Mouse (Mus musculus) kidney, postnatal 10 days (tissue): Measurements from ENCODE around the gene Qrsl1.
"Not testable (repeated sequence)": the region's sequence is repeated elsewhere in the genome, so short reads cannot be mapped to it uniquely, and the experiment has no call there.

ENCODE experiments used
- DNase-seq: peaks from one replicate; pipeline ENCODE4 v3.0.0; 2021; ENCODE audit warnings: mixed read lengths

Qrsl1 gene

GRCm38 (mm10) chr10:43901578-43902194, at the start of gene Qrsl1, which contains the start of gene Rtn4ip1:
Gene Qrsl1 (minus strand): TSS chr10:43901745.
Gene Rtn4ip1 (plus strand): TSS chr10:43901807.
- DNase-seq: peak; percentile 96

GRCm38 (mm10) chr10:43945435-43945834, 43.9 kb upstream of the Qrsl1 start:
- peak; percentile 30 for DNase-seq

- no peak for DNase-seq
Measured at GRCm38 (mm10) chr10:43943736-43944135, 42.2 kb upstream of the Qrsl1 start.

DNA sequence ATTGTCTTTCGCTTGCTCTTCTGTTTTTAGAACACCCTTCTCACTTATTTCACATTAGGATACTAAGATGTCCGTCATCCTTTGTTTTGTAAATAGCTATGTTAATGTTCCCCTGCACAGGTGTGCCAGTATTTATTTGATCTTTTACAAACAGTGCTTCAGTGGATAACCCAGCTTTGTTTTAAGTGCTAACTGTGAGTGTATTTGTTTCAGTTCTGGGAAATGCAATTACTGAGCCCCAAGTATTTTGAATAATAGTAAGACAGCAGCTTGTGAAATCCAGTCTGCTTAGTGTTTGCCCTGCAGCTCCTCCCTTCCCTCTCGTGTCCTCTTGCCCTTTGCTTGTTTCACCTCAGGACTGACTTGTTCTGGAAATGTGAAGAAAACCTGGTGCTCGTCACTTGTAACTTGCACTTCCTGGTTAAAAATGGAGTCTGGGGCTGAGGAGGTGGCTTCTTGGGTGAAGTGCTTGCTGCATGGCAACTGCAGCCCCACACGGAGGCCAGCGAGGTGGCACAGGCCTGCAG, 37.7 kb upstream of the Qrsl1 start:
- no peak for DNase-seq

DNA sequence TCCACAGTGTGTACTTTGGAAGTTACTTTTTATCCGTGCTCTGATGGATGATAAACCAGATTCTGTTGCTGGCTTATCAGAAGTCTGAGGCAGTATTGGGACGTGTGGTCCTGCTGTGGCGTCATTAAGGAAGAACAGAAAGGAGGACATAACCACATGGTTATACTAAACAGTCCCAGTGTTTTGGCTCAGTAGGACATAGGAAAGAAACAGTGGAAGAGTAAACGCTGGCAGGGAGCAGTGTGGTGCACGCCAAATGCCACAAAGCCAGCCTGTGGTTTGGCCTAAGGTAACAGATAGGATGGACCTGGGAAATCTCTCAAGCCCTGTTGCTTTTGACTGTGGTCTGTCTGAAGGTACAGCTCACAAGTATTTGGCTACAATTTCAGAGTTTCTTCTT, 27.1 kb upstream of the Qrsl1 start:
- DNase-seq: no peak

DNA sequence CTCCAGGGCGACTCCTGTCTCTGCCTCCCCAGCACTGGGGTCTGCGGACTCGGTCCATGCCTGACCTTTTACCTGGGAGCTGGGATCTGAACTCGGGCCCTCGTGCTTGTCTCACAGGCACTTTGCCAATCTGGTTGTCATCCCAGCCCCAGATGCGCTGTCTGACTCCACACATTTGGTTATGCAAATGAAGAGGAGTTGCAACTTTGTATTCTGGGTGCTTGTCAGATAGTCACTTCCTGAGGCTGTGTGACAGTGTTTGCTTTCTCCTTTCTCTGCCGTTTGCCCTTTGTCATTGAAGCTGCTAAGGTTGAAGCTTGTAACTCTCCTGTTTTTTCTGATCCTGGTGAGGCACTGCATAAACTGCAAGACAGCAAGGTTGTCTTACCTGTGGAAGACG, 26.2 kb upstream of the Qrsl1 start:
- no peak for DNase-seq

DNA sequence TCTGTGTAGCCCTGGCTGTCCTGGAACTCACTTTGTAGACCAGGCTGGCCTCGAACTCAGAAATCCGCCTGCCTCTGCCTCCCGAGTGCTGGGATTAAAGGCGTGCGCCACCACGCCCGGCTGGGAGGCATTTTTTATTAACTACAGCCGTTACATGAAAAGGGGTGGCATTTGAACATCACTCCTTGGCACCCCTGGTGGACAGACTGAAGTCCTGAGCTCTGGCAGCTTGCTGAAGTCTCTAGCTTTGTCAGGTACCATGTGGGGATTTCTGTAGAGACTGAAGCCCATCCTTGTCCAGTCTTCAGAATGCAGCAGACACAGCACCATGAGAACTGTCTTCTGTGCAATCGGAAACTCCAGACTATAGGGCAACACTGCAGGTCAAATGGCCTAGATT, 24.2 kb upstream of the Qrsl1 start:
- DNase-seq: not testable (repeated sequence)

GRCm38 (mm10) chr10:43923096-43923495, 21.6 kb upstream of the Qrsl1 start:
- DNase-seq: no peak

- peak; percentile 93 for DNase-seq
Measured at GRCm38 (mm10) chr10:43918696-43919608, 17.4 kb upstream of the Qrsl1 start.

- DNase-seq: no peak
Measured at GRCm38 (mm10) chr10:43916737-43917136, 15.2 kb upstream of the Qrsl1 start.

DNA sequence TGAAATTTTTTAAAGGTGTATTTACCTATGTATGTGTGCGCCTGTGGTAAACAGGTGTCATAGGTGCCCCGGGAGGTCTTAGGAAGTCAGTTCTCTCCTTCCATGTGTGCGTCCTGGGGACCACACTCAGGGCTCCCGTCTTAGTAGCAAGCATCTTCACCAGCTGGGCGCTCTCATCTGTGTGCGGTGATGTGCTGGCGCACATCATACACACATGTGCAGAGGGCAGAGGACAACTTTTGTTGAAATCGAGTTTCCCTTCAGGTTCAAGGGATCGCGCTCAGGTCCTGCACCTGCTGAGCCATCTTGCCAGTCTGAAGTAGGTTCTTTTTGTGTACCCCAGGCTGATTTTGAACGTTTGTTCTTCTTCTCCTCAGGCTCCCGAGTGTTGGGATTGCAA, 14.6 kb upstream of the Qrsl1 start:
- DNase-seq: no peak

GRCm38 (mm10) chr10:43912236-43912635, 10.7 kb upstream of the Qrsl1 start:
- DNase-seq: no peak

DNA sequence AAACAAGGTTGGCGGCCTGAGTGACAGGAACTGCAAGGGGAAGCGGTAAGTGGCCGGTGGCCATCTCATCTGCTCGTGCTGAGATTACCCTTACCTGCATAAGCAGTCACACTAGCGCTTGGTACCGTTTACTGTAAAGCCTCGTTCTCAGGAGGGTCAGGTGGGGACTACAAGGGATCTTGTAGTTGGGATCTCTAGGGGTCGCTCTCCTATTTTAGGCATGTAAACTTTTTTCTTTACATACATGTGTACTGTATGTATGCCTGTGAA, 9.3 kb upstream of the Qrsl1 start:
- no peak for DNase-seq

DNA sequence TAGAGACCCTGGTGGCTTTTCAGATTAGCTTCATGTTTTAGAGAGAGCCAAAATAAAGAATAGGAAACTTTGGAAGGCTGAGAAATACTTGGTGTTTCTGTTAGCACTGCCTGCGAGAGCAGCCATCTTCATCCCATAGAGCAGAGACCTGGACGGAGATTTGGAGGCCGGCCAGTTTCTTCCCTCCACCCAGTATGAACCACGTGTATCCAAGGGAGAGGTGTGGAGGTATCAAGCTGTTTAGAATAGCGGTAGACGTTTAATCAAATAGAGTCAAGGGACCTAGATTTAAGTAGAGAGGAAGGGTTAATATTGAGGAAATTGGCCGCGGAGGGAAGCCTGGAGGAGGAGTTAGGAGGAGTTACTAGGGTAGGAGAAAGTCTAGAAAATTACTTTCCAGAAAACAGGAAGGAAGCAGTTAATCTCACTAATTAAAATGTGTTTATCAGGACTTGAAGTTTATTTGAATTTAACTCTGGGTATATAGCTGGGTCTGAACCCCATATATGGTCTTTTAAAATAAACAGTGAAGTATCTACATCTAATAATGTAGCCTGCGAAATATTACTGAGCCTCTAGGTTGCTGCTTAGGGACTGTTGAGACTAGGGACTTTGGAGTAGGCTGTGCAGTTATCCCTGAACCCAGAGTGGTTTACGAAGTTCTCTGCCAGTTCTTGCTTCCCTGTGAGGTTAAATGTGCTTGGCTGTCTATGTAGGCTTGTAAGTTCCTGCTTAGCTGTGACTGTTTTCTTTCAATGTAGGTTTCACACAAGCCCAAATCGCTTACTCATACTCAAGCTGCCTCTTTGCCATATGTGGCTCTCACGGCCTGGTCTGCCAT, 8.7 kb upstream of the Qrsl1 start:
- DNase-seq: no peak

- no peak for DNase-seq
Measured at GRCm38 (mm10) chr10:43904569-43904968, 3.0 kb upstream of the Qrsl1 start.

DNA sequence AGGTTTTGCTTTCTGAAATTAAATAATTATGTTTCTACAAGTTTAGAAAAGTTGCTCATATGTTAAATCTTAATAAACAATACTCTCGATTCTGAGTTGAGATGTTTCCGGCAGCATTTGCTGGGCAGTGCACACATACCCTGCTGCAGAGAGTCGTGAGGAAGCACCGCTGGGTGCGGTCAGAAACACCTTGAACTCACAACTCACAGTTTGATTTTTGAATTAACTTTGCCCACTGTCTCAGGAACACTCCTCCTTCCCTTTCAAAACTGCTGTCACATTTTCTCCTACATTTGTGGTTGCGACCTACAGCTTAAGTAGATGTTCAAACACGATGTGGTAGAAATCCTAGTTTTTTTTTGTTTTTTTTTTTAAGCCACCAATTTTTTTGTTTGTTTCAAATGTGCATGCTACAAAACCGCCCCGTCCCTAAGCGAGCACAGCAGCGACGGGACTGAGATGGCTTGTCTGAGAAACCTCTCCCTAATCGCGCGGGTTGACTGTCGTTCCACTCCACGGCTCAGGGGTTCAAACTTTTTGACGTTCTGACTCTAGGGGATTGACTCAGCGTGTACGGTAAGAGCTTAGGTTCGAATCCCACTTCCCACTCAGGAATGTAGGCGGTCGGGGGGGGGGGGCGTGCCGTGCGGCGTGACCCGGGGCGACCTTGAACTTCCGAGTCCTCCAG, 518 bp downstream of the Qrsl1 start:
- DNase-seq: no peak

- DNase-seq: no peak
Measured at GRCm38 (mm10) chr10:43898276-43898675, 3.3 kb downstream of the Qrsl1 start.

- DNase-seq: peak; percentile 18
Measured at GRCm38 (mm10) chr10:43896065-43896464, 5.5 kb downstream of the Qrsl1 start.

DNA sequence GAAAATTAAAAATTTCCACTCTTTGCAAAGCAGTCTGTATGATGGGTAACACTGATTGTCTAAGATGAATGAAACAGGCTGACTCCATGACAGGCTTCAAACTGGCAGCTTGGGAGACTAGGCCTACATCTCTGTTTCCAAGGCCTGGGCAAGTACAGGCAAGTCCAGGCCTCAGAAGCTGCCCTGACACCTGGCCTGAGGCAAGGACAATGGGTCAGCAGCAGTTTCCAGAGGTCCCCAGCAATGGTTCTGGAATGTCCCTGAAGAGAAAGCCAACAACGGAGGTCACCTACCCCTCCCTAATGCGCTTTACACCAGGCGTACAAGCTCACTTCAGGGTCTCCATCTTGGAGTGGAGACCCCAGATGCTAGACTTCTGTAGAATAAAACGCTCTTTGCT, 8.6 kb downstream of the Qrsl1 start:
- DNase-seq: no peak

DNA sequence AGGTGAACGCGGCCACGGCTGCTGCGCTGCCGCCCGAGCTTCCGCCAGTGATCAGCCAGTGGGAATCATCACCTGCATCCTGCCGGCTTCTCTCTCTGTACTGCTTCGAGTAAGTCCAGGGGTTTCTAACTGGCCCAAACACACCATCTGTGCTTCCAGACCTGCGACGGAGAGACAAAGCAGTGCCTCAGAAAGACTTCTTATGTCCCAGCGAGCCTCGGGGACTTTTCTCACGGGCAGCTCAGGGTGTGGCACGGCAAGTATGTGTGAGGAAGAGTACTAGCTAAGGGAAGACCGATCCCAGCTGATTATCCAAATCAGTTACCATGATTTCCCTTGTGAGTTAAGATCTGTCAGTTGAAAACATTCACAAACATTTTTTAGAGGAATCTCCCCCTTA, 12.6 kb downstream of the Qrsl1 start:
- DNase-seq: no peak

DNA sequence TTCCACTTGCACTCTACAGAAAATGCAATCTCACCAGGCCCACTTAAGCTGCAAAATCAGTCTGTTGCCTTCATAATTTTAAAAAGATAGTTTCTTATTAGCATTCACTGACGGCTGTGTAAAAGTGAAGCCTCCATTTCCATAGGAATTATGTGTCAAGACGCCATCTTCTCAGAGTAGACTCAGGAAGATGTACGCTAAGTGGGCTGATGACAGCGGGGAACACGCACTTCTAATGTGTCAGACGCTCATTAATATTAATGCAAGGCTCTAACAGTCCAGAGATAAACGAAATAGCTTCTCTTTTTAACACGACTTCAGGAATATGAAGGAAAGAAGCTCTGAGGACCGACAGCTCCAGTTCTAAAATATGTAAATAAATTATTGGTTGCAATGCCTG, 13.9 kb downstream of the Qrsl1 start:
- DNase-seq: no peak

DNA sequence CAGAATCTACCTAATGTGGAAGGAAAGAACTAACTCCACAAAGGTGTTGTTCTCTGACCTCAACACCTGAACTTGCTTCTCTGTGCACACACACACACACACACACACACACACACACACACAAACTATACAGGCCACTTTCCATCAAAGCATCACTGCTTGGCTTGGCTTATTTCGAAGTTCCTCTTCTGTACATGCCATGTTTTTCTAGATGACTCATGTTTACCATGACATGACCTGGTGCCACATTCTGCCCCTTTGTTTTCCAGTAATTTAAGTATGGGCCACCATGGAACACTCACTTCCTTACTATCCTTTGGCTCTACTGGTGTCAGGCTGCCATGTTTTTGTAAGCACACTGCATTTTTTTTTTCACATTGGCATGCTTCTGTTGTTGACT, 30.1 kb downstream of the Qrsl1 start:
- DNase-seq: no peak

- peak; percentile 55 for DNase-seq
Measured at GRCm38 (mm10) chr10:43870752-43871151, 30.8 kb downstream of the Qrsl1 start.
